ENCODE assay signal across 8 mouse cellular contexts in genomic region chr4:41522788-41523187, GRCm38 (mm10). TPM values are rescaled to one million over a fixed set of nuclear protein-coding genes. Genes with fewer than 3 reads are reported as not detected.
DNase-seq lines count a peak whose midpoint lies in the region; ATAC-seq and TF ChIP-seq lines count a peak whose summit lies in the region.

No protein-coding gene starts in this region.

- TF ChIP-seq POLR2A in heart, adult 2 months (IDR thresholded peaks at IDR 0.05; ENCODE audit: insufficient read depth, low read depth, low read length), result no peak

- H3K4me3 ChIP-seq in heart, adult 2 months, result no peak overlapping the region
- H3K4me3 ChIP-seq in liver, postnatal 0 days (ENCODE audit: low read depth, low read length), result no peak overlapping the region

- 66% methylated on average over 5 of the region's 5 CpGs for WGBS in heart, adult 2 months
- WGBS in liver, postnatal 0 days (ENCODE audit: insufficient replicate concordance), result 49% methylated on average over 5 of the region's 5 CpGs

- ATAC-seq in liver, postnatal 0 days, result no peak

- TF ChIP-seq CTCF in heart, adult 2 months (IDR thresholded peaks at IDR 0.05), result peak; percentile 93
- peak; percentile 77 for TF ChIP-seq CTCF in liver, postnatal 0 days (IDR thresholded peaks at IDR 0.05; ENCODE audit: low read depth)

- H3K9ac ChIP-seq in heart, adult 2 months (ENCODE audit: low read depth, low read length), result no peak overlapping the region
- H3K9ac ChIP-seq in liver, postnatal 0 days (replicated peaks), result no peak overlapping the region

- intact Hi-C loops in heart, adult 2 months (cut with DNase I), result loop anchor here (1.0 kb wide), 2 partner anchors 91 to 131 kb away; no protein-coding TSS in a partner anchor
- intact Hi-C loops in heart, postnatal 25 days (cut with DNase I), result loop anchor here (2.0 kb wide), 2 partner anchors 92 to 130 kb away; no protein-coding TSS in a partner anchor

- no peaks in the 10 kb centered on the region for H3K9me3 ChIP-seq in liver, postnatal 0 days (ENCODE audit: low read length)

- no peak overlapping the region for H3K27ac ChIP-seq in heart, adult 2 months
- H3K27ac ChIP-seq in liver, postnatal 0 days (ENCODE audit: low read depth), result no peak overlapping the region

- no peaks in the 10 kb centered on the region for H3K79me2 ChIP-seq in heart, adult 2 months (replicated peaks; ENCODE audit: control insufficient read depth, insufficient read depth, low read length)

- no peaks in the 10 kb centered on the region for H3K36me3 ChIP-seq in heart, adult 2 months (ENCODE audit: control insufficient read depth, insufficient read depth, low read length)
- H3K36me3 ChIP-seq in liver, postnatal 0 days (replicated peaks; ENCODE audit: insufficient read depth, low read length), result no peaks in the 10 kb centered on the region

- no peak for DNase-seq in heart, adult 2 months
- DNase-seq in heart, postnatal 25 days (ENCODE audit: low spot score), result no peak
- DNase-seq in right cerebral cortex, adult 2 months (ENCODE audit: low spot score in 2 of 2), result peak; percentile 73 to 78
- DNase-seq in right cerebral cortex, postnatal 36 days (ENCODE audit: low spot score in 2 of 2), result no peak
- peak; percentile 50 to 68 for DNase-seq in cerebellum, postnatal 36 days
- DNase-seq in liver, postnatal 0 days, result no peak
- DNase-seq in testis, postnatal 10 days (ENCODE audit: low spot score), result no peak
- no peak for DNase-seq in heart, adult 11 months

- no peaks in the 10 kb centered on the region for H3K27me3 ChIP-seq in heart, adult 2 months (ENCODE audit: control insufficient read depth, insufficient read depth, low read length)
- H3K27me3 ChIP-seq in liver, postnatal 0 days (ENCODE audit: insufficient read depth, low read length), result no peaks in the 10 kb centered on the region

- peaks cover under 1% of the 10 kb centered on the region; the same call in 1 of the 2 replicates for H3K4me1 ChIP-seq in heart, adult 2 months (ENCODE audit: control insufficient read depth, insufficient read depth, low read length)
- H3K4me1 ChIP-seq in liver, postnatal 0 days (ENCODE audit: insufficient read depth), result no peaks in the 10 kb centered on the region

- no peak overlapping the region for H3K4me2 ChIP-seq in liver, postnatal 0 days (ENCODE audit: low read depth, low read length)

- no peak for TF ChIP-seq EP300 in heart, adult 2 months (IDR thresholded peaks at IDR 0.05; ENCODE audit: insufficient read depth, low read depth, low read length)
- no peak for TF ChIP-seq EP300 in liver, postnatal 0 days (IDR thresholded peaks at IDR 0.05; ENCODE audit: low read depth)

RNA-seq across cellular contexts. Expression of gene 1110017D15Rik, which starts 5.7 kb away (rescaled TPM):
- total RNA-seq in heart, adult 2 months (2021), result not detected
- 0.94 and 3.2 TPM in 2 replicates for polyA plus RNA-seq in heart, adult 2 months (2012; rRNA removed)
- not detected for total RNA-seq in heart, postnatal 25 days (2021)
- polyA plus RNA-seq in liver, postnatal 0 days (2015; fragmentation: Nextera tagmentation; extraction: Ambion mirVana), result not detected in 2 replicates

RNA-seq across cellular contexts. Expression of gene AI464131, which starts 19.9 kb away (rescaled TPM):
- 10 to 100 TPM; 11.6 to 12.0 TPM for total RNA-seq in heart, adult 2 months (2021)
- polyA plus RNA-seq in heart, adult 2 months (2012; rRNA removed), result 7.6 and 11.0 TPM in 2 replicates
- 10 to 100 TPM; 10.2 to 10.4 TPM for total RNA-seq in heart, postnatal 25 days (2021)
- 1.8 and 2.0 TPM in 2 replicates for polyA plus RNA-seq in liver, postnatal 0 days (2015; fragmentation: Nextera tagmentation; extraction: Ambion mirVana)

RNA-seq across cellular contexts. Expression of gene Fam219a, which starts 46.5 kb away (rescaled TPM):
- 10 to 100 TPM; 13.4 to 14.4 TPM for total RNA-seq in heart, adult 2 months (2021)
- 15.8 and 18.4 TPM in 2 replicates for polyA plus RNA-seq in heart, adult 2 months (2012; rRNA removed)
- 10 to 100 TPM; 12.5 to 14.3 TPM for total RNA-seq in heart, postnatal 25 days (2021)
- polyA plus RNA-seq in liver, postnatal 0 days (2015; fragmentation: Nextera tagmentation; extraction: Ambion mirVana), result 0.77 and 1.0 TPM in 2 replicates

RNA-seq across cellular contexts. Expression of gene Dnaic1, which starts 46.8 kb away (rescaled TPM):
- 1 to 10 TPM in 1 of 2 experiments, under 1 TPM in 1; 0.94 to 2.3 TPM for total RNA-seq in heart, adult 2 months (2021)
- 7.3 and 8.6 TPM in 2 replicates for polyA plus RNA-seq in heart, adult 2 months (2012; rRNA removed)
- total RNA-seq in heart, postnatal 25 days (2021), result 1 to 10 TPM; 1.8 to 2.7 TPM
- 10.6 and 14.2 TPM in 2 replicates for polyA plus RNA-seq in liver, postnatal 0 days (2015; fragmentation: Nextera tagmentation; extraction: Ambion mirVana)

RNA-seq across cellular contexts. Expression of gene Nudt2, which starts 57.8 kb away (rescaled TPM):
- 10 to 100 TPM; 27.5 to 30.8 TPM for total RNA-seq in heart, adult 2 months (2021)
- 28.9 and 41.9 TPM in 2 replicates for polyA plus RNA-seq in heart, adult 2 months (2012; rRNA removed)
- 10 to 100 TPM; 29.6 to 32.7 TPM for total RNA-seq in heart, postnatal 25 days (2021)
- polyA plus RNA-seq in liver, postnatal 0 days (2015; fragmentation: Nextera tagmentation; extraction: Ambion mirVana), result 13.6 and 14.4 TPM in 2 replicates

Comparison
In these comparisons a context has a peak if more than half of its experiments do, and no peak if none do; other contexts are left out.
1. DNase-seq: peak in right cerebral cortex, adult 2 months (2 of 2) and cerebellum, postnatal 36 days (2 of 2); none in heart, adult 2 months (0 of 2), heart, postnatal 25 days (single experiment), right cerebral cortex, postnatal 36 days (0 of 2), liver, postnatal 0 days (single experiment), testis, postnatal 10 days (single experiment) and heart, adult 11 months (single experiment).